Mouse (Mus musculus) adrenal gland, postnatal 14 days (tissue): ENCODE measurements around the gene Rbck1. TPM values are rescaled to one million over a fixed set of nuclear protein-coding genes. Genes with fewer than 3 reads are reported as not detected.
A peak's percentile ranks its signal among the peaks of the same experiment; 100 is the strongest.

ENCODE experiments used
- DNase-seq: peaks from one replicate; pipeline ENCODE4 v3.0.0; 2021; ENCODE audit warnings: mixed read lengths
- total RNA-seq: library from RNA; stranded (reverse); gene quantifications from 2 replicates; pipeline ENCODE4 v1.2.3, GENCODE M21; 2021

Gene Rbck1
- total RNA-seq, 1 experiment from 2014 or later, result 104 TPM

DNA sequence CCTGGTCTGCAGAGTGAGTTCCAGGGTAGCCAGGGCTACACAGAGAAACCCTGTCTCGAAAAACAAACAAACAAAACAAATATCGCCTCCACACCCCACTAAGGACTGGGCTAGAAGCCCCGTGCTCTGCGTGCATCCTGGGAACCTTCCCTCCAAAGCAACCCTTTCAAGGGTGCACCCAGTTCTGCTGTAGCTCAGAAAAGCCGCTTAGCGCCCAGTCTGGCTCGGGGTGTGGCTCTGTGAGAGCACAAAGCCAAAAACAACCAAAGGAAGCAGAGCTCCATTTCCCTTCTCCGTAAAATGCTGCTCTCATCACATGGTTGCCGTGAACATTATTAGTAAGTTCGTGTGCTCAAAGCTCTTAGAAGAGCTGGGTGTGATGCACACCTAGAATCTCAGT lies 11.9 kb upstream of the Rbck1 start:
- DNase-seq, result peak; percentile 41

DNA sequence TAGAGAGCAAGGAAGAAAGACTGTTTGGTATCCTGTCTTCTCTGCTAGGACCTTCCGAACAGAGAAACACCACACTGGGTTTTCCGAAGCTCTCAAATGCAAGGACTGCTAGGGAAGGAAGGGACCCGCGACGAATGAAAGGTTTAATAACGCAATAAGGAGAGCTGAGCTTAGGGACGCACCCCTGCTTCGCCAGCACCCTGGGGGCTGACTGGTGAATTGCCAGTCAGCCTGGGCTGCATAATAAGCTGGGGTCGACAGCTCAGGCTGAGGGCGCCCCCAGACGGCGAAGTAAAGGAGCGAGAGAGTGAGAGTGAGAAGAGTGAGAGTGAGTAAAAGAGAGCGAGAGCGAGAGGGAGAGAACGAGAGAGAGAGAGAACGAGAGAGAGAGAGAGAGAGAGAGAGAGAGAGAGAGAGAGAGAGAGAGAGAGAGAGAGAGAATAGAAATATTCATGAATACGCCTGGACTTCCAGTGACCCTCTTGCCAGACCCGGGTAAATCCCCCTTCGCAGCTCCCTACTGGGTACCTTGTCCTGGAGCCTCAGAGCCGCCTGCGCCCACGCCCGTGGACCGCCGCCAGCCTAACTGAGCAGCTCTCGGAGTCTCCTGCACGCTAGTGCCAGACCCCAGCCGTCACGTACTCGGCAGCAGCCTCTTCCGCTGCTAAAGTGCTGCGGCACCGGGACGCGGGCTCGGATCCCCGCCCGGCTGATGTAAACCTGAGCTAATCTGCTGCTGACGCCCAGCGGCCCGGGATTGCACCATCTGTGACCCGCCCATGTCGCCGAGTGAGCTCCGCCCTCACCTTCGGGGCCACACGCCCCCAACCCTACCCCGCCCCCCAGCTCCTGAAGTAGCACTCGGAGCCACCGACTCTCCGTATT lies 11.1 kb upstream of the Rbck1 start, which contains the start of gene Trib3:
TSS of gene Trib3 (minus strand) at position 704 of the 885 bp plus-strand sequence.
- peak; percentile 92 for DNase-seq

DNA sequence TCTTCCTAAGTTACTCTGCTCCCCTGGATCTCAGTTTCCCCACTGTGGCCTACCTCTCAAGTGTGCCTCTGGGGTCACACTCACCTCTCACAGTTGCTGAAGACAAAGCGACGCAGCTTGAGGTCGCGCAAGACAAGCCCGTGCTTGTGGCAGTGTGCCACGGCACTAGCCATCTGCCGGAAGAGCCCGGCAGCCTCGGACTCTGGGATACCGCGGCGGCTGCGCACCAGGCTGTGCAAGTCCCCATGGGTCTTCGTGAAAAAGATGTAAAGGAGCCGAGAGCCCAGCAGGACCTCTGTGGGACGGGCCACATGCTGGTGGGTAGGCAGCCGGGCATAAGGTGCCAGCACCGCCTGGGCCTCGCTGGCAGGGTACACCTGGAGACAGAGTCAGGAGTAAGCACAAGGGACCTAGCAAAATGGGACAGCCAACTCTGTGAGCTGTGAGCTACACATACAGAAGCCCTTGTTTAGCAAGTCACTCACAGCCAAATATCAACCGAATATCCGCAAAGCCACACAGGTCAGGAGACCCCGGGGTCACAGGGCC lies 7.3 kb upstream of the Rbck1 start:
- DNase-seq, result no peak

DNA sequence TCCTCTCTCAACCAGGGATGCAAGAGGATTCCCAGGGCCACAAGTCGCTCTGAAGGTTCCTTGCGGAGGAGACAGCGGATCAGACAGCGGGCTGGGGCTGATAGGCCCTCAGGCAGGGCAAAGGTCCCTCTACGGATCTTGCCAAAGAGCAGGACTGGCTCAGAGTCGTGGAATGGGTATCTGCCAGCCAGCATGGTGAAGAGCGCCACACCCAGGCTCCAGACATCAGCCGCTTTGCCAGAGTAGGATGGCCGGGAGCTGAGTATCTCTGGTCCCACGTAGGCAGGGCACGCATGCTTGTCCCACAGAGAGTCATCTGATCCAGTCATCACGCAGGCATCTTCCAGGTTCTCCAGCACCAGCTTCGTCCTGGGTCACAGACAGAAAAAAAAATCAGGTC lies 5.9 kb upstream of the Rbck1 start:
- DNase-seq, result no peak

DNA sequence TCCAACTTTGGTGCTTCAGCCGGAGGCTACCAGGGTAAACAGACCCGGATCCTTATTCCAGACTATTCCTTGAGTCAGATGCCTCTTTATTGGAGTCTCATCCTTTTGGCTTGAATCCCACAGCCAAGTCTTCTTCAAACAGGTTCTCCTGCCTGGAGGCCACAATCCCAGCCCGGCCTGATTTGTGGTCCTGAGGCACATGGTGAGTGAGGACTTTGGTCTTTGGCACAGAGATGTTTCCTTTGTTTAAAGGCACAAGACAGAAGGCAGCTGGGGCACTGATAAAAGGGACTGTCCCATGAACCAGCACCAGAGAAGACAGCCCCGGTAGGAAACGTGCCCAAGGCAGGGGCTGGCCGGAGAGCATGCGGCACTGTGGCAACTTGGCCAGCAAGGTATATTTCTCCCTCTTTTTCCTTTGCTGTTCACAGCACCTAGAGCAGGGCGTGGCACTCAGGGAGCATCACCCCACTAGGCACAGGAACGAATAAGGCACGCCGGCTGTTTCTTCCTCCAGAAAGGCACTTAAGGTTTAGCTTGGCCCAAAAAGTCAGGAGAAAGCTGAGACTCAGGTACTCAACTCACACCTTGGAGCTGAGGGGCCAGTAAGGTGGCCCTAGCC lies 5.2 kb upstream of the Rbck1 start:
- DNase-seq, result no peak

DNA sequence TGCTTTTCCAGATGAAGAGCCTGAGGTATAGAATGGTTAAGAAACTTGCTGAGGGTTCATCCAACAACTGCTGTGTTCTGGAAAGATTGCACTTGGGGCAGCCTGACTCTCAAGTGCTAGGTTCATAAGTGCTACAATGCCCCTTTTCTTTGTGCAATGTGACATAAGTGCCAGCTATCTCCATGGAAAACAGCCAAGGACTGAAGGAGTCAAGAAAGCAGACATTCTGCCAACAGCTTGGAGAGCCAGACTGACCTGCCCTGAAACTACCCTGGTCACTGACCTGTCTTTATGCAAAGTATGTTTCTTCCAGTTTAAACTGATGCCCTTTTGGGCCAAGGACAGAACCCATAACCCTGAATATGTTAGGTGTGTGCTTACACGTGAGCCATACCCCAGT lies 4.4 kb upstream of the Rbck1 start:
- peak; percentile 63 for DNase-seq

DNA sequence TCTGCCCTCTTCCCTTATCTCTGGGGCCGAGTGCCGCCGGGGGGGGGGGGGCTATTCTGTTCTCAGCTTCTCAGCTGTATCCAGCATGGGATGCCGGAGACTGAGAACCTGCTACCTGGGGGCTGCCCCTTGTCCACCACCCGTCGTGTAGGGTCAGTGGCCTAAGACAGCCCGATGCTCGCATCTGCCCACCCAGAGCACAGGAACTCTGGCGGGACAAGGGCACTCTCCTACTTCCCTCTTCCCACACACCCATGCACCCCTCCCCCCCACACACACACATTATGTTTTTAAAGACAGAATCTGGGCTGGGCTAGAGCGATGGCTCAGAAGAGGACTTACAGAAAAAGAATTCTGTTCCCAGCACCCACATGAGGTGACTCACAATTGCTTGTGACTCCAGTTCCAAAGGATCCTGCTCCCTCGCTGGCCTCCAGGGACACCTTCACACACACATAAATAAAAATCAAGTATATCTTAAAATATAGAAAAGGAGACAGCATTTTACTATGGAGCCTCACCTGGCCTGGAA lies 2.9 kb upstream of the Rbck1 start:
- no peak for DNase-seq

DNA sequence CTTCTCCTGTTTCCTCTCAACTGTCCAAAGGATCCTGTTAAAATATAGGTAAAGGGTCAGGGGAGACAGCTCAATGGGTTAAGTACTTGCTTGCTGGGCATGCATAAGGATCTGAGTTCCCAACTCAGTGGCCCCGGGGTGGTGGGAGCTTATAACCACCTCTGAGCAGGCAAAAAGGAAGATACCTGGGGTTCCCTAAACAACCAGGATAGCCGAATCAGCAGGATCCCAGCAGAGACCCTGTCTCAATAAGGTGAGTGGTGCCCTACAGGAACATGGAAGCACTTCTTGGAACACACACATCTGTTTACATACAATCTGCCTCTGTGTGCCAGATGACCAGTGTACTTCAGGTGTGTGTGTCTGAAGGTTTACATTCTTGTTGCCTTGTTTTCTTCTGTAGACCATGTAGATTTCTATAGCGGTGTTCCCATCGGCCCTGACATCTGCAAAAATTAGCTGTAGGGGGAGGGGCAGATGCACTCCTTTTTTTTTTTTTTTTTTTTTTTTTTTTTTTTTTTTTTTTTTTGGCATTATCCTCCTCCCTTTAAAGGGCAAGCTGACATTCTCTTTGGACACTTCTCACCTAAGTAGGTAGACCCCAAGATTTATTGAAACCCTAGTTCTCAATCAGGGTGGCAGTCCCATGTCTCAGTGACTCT lies 1.0 kb upstream of the Rbck1 start:
- DNase-seq, result no peak

DNA sequence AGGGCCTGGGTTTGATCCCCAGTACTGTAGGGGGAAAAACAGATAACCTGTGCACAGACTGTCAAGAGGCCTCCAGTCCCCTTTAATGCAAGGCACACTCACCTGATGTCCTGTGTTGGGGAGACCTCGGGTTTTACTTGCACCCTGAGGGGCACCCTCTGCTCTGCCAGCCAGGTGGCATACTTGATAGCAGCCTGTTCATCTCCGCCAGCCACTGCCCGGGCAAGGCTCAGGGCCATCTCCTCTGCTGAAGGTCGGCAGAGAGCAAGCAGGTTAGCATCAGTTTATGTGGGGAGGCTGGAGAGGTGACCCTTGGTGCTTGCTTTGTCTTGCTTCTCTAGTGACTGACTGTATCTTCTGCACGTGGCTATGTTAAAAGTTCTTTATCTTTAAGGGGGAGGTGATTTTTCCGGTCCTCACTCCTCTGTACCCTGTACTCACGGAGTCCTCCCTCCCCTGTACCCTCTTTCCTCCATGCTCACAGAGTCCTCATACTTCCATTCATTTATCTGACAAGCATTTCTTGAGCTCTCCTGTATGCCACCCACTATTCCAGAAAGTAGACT lies 1.5 kb downstream of the Rbck1 start:
- peak; percentile 38 for DNase-seq

DNA sequence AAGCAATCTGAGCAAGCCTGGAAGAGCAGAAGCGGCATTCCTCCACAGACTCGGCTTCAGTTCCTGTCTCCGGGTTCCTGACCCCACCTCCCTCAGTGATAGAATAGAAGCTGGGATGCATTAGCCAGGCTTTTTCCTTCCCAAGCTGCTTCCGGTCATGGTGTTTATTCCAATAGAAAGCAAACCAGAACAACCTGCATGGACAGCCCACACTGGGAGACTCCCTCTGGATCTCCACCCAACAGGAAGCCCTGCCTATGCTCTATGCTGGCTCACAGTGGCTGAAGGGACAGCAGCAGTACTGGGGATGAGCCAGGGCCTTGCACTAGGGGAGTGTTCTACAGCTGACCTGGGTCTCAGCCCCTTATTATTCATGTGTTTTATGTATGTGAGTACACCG lies 4.5 kb downstream of the Rbck1 start:
- DNase-seq, result no peak

DNA sequence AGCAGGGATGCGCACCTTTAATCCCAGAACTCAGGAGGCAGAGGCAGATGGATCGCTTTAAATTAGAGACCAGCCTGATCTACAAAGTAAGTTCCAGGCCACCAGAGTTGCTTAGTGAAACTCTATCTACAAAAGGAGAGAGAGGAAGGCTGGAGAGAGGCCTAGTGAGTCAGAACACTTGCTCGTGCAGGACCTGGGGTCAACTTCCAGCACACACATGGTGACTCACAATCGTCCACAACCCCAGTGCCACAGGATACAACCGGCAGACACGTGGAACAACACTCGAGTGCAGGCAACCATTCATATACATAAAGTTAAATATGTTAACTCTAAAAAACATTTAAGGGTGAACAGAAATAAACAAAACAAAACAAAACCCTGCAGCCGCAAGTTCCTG lies 5.8 kb downstream of the Rbck1 start:
- DNase-seq, result peak; percentile 52

DNA sequence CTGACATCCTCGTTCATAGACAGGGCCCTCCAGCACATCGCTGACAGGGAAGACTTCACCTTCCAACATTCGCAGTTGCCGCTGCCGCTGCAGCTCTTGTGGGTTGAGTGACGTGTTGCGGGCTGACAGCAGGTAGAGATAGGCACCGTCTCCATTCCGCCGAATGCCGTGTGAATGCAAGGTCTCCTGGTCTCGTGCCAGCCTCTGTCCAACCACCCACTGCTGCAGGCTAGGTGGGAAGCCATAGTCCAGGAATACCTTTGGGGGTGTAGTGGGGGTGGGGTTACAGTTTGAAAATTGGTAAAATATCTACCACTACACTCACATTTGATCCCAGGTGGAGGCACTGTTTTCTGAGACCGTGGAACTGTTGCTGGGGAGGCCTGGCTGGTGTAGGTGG lies 6.3 kb downstream of the Rbck1 start:
- no peak for DNase-seq

DNA sequence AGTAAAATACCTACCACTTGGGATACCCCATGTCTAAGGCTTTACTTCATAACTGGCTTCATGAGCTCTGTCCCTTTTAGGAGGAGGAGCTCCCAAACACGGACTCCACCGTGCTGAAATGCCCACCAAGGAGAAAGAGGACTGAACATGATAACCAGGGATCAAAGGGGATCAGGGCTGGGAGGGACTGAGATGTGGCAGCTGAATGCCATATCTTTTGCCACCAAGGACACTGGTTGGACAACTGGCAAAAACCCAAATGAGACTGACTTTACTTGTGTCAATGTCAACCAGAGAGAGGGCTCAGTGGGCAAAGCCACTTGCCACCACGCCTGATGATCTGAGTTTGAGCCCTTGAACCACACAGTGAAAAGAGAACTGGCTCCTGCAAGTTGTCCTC lies 7.6 kb downstream of the Rbck1 start:
- peak; percentile 50 for DNase-seq

DNA sequence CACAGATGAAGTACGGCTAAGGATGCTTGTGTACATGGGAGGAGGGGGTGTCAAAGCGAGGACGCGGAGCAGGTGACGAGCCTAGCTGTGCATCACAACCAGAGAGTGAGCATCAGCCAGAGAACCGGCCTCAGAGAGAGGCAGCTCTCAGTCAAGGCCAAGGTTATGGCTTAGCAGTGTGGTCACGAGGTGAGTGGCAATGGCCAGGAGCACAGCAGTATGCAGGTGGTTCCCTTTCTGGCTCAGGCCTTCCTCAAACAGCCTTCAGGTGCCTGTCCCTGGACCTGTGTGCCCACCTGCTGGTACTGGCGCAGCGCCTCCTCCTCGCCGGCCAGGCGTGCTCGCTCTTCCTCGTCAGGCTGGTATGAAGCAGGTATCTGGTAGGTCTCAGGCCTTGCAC lies 8.5 kb downstream of the Rbck1 start:
- DNase-seq, result peak; percentile 70

DNA sequence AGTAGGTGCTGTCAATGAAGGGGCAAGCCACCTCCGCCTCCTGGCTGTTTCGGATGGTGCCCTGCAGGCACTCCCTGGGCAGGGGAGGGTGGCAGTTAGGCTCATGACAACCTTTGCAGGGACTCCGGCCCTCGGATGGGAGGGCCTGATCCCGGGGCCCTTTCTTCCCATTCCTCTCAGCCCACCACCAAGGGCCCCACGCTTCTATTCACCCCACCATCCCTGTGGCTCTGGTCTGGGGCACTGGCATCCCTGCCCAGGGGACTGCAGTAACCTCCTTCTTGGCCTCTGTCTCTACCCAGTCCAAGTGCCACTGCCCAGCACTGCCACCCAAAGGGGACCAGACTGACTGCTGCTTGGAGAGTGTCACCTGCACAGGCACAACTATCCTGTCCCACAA lies 10.3 kb downstream of the Rbck1 start:
- no peak for DNase-seq

DNA sequence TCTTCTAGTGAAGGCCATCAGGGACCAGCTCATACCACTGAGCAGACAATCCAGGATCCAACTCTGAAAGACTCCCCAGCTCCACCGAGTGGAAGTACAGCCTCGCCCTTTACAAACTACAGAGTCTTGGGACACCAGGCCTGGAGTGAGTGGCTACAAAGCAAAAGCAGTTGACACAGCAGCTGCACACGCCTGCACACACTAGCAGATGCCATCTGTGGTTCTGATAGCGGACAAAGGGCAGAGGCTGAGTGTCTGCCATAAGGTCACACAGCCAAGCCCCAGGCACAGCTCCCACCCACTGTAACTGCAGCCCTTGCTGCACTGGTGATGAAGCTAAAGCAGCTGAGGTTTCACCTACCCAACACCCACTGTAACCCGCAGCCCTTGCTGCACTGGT lies 10.9 kb downstream of the Rbck1 start:
- DNase-seq, result no peak

DNA sequence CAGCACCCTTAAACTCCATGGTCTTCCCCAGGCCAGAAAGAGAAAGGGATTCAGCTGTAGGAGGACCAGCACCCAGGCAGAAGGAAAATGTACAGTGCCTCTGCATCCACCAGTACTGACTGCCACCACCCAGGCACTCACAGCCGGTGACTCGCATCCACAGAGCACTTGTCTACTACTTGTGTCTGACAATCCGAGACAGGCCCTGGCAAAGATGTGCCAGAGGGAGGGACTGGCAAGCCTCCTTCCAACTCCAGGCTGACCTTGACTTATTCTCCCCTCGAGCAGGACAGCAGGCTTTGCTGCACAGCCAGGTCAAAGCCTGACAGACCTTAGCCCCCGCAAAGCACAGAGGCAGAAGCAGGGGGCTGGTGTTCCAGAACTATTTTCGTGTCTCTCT lies 15.4 kb downstream of the Rbck1 start:
- DNase-seq, result peak; percentile 46

DNA sequence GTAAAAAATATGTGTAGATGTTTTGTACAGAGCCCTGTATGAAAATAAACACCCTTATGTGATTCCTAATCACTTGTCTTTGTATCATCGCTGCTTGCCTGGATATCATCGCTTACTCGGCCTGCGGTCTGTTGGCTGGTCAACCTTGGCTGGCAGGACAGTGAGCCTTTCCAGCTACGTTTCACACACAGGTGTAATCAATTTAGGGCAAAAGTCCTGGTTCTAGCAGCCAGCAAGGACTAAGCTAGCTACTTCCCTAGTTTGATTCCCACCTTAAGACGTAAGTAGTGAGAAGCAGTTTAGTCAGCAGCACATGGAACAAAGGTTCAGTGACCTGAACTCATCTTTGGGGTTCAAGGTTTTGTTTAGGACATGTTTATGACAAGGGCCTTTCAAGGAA lies 18.5 kb downstream of the Rbck1 start:
- DNase-seq, result no peak

DNA sequence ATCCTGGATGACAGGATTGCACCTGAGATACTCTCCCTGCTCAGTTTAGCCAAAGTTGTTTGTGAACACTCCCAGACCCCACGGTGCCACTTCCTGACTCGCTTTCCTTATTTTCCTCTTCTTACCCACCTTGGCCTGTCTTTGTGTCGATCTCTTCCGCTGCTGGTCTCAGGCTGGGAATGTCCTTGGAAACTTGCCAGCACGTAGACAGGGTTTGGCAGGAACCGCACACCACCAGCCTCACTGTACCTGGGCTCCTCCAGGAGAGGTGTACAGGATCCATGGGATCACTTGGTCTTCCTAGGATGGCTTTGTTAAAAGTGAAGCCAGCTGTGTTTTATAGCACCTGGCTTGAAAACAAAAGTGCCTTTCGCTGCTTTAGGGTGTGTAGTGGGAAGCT lies 19.5 kb downstream of the Rbck1 start:
- DNase-seq, result peak; percentile 44

DNA sequence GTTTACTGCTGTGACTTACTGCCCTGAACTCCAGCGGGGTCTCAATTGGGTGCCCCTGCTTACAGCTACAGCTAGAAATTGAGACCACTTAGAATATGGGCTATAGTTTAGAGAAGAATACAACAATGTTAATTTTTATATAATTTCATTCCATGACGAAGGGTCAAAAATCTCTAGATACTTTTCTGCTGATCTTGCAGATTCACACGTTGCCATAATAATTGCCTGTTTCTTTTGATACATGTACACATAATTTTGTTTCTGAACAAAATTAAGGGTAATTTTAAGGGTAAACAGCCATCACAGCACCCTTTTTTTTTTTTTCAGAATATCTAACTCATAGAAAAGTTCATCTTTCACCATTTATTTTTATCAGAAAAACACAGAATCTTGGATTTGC lies 25.3 kb downstream of the Rbck1 start:
- no peak for DNase-seq

DNA sequence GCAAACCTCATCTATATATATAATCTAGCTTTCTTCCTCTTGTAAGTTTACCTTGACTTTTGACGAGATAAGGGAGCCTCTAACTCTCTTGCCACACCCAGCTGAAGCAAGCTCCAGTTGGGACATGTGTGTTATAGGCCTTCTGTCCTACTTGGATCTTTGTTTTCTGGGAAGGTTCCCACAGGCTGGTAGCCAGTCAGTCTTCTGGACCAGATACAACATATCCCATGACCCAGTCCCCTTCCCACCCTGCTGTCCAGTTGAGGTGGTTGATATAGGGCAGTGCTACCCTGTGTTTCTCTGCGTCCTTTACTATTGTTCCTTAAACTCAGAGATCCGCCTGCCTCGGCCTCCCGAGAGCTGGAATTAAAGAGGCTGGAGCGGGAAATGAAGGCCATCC lies 27.0 kb downstream of the Rbck1 start:
- peak; percentile 49 for DNase-seq

DNA sequence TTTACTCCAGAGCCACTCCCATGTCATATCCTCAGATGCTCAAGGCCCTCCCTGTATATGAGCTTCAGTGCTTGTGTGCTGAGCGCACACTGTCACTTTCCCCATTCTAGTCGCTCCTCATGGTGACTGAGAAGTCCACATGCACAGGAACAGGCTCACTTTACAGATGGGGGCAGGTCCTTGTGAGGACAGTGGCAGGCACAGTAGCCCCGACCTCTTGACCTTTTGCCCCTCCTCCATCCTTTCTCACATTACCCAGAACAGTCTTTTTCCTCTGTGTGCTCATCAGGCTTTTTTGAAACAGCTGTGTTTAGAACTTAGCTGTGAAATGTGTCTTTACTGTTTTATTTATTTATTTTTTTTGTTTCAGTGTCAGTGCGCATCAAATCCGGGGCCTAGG lies 28.7 kb downstream of the Rbck1 start:
- DNase-seq, result no peak
